Mouse (Mus musculus) kidney, embryonic 16.5 days (tissue): Measurements from ENCODE around the gene Rps11. TPM values are rescaled to one million over a fixed set of nuclear protein-coding genes. Genes with fewer than 3 reads are reported as not detected.

Source experiments
- ATAC-seq: fragments of 200-750 bp; cut with Nextera tagmentation; 2 replicates; pipeline ENCODE4 v1.8.0; 2017; ENCODE audit warnings: moderate TSS enrichment; ENCODE audit not compliant: low FRiP score, low TSS enrichment
- H3K27ac ChIP-seq: fragments of 300-500 bp; sonication (generic); 2 replicates; pipeline ENCODE4 v1.5.1; 2014; ENCODE audit warnings: low read length
- H3K27me3 ChIP-seq: fragments of 300-500 bp; sonication (generic); 2 replicates; pipeline ENCODE4 v1.6.1; 2014; ENCODE audit warnings: low read length, control low read depth, mixed read lengths; ENCODE audit not compliant: insufficient read depth
- H3K36me3 ChIP-seq: fragments of 300-500 bp; sonication (generic); 2 replicates; pipeline ENCODE4 v1.6.1; 2014; ENCODE audit warnings: low read length, control low read depth, mixed read lengths; ENCODE audit not compliant: insufficient read depth
- H3K4me1 ChIP-seq: fragments of 300-500 bp; sonication (generic); 2 replicates; pipeline ENCODE4 v1.6.1; 2014; ENCODE audit warnings: low read length, control low read depth, mixed read lengths; ENCODE audit not compliant: insufficient read depth
- H3K4me2 ChIP-seq: fragments of 300-500 bp; sonication (generic); replicated peaks from 2 replicates; pipeline ENCODE4 v1.6.1; 2014; ENCODE audit warnings: low read depth, low read length
- H3K4me3 ChIP-seq: fragments of 300-500 bp; sonication (generic); 2 replicates; pipeline ENCODE4 v1.5.1; 2014; ENCODE audit warnings: mild to moderate bottlenecking, low read length
- H3K9ac ChIP-seq: fragments of 300-500 bp; sonication (generic); replicated peaks from 2 replicates; pipeline ENCODE4 v1.6.1; 2014; ENCODE audit warnings: low read length
- H3K9me3 ChIP-seq: fragments of 300-500 bp; sonication (generic); 2 replicates; pipeline ENCODE4 v1.6.1; 2016; ENCODE audit warnings: low read length, control low read depth
- WGBS: fragments of 180-500 bp; shearing (Covaris S2); extraction: QIAGEN DNeasy Blood & Tissue Kit; methylation state at CpG from one replicate; pipeline ENCODE4 v1.1.7; 2014; 5-methylcytosine and 5-hydroxymethylcytosine counted together
- polyA plus RNA-seq: library from polyadenylated mRNA; unstranded; fragments of >200 nt; fragmentation: Nextera tagmentation; extraction: Ambion mirVana; gene quantifications from 2 replicates; pipeline ENCODE4 v1.2.1, GENCODE M21; 2015

Rps11 gene
- polyA plus RNA-seq, 1 experiment from 2014 or later: 1,408 TPM

GRCm38 (mm10) chr7:45092828-45093515 is 31.3 kb downstream of the Rps11 start:
- Histone ChIP-seq H3K4me1 (peaks cover 31% of the 10 kb centered on the region), H3K4me3 (no peak overlapping the region), H3K4me2 (no peak overlapping the region), H3K27ac (peak overlapping the region; percentile 90), H3K27me3 (no peaks in the 10 kb centered on the region), H3K9me3 (no peaks in the 10 kb centered on the region), H3K36me3 (peaks cover 13% of the 10 kb centered on the region), H3K9ac (peak overlapping the region; percentile 2; the same call in 1 of the 2 replicates)
- no peak for ATAC-seq
- 31% methylated on average over 12 of the region's 12 CpGs for WGBS

GRCm38 (mm10) chr7:45092048-45092447 is 32.2 kb downstream of the Rps11 start, which contains the start of gene Rcn3:
Rcn3 (minus strand) TSS chr7:45092221.
- Histone ChIP-seq H3K4me3 (peak within 1 kb of the TSS; percentile 67), H3K27me3 (no peaks in the 10 kb centered on the region), H3K27ac (peak within 1 kb of the TSS; percentile 90), H3K9me3 (no peaks in the 10 kb centered on the region), H3K4me1 (peaks cover 31% of the 10 kb centered on the region), H3K36me3 (peaks cover 23% of the 10 kb centered on the region), H3K4me2 (peak within 1 kb of the TSS; percentile 81), H3K9ac (peak within 1 kb of the TSS; percentile 85)
- ATAC-seq: peak; percentile 91
- WGBS: under 1% methylated on average over 16 of the region's 16 CpGs

- peaks cover 30% of the 10 kb centered on the region for H3K36me3 ChIP-seq
- H3K4me1 ChIP-seq: peaks cover 31% of the 10 kb centered on the region
- peak overlapping the region; percentile 90 for H3K27ac ChIP-seq
- peak overlapping the region; percentile 85 for H3K9ac ChIP-seq
- H3K27me3 ChIP-seq: no peaks in the 10 kb centered on the region
- H3K9me3 ChIP-seq: no peaks in the 10 kb centered on the region
- WGBS: 6% methylated on average over 35 of the region's 35 CpGs
- ATAC-seq: peak; percentile 47
- H3K4me2 ChIP-seq: peak overlapping the region; percentile 81
- H3K4me3 ChIP-seq: peak overlapping the region; percentile 67
Measured at GRCm38 (mm10) chr7:45091001-45091990, 32.9 kb downstream of the Rps11 start.

GRCm38 (mm10) chr7:45090251-45090977 is 33.8 kb downstream of the Rps11 start:
- WGBS: 76% methylated on average over 13 of the region's 13 CpGs

GRCm38 (mm10) chr7:45088597-45088996 is 35.6 kb downstream of the Rps11 start:
- Histone ChIP-seq H3K4me3 (no peak overlapping the region), H3K9ac (no peak overlapping the region), H3K9me3 (no peaks in the 10 kb centered on the region), H3K36me3 (peaks cover 55% of the 10 kb centered on the region), H3K4me1 (peaks cover 16% of the 10 kb centered on the region), H3K27me3 (no peaks in the 10 kb centered on the region), H3K27ac (no peak overlapping the region), H3K4me2 (no peak overlapping the region)
- no peak for ATAC-seq
- WGBS: 90% methylated on average over 17 of the region's 17 CpGs

More at GRCm38 (mm10) chr7:45090251-45090977, 33.8 kb downstream of the Rps11 start:
- peak overlapping the region; percentile 67 for H3K4me3 ChIP-seq
- no peak for ATAC-seq
- H3K27ac ChIP-seq: peak overlapping the region; percentile 90; the same call in 1 of the 2 replicates
- H3K9ac ChIP-seq: peak overlapping the region; percentile 85
- H3K9me3 ChIP-seq: no peaks in the 10 kb centered on the region
- H3K36me3 ChIP-seq: peaks cover 39% of the 10 kb centered on the region
- peaks cover 31% of the 10 kb centered on the region for H3K4me1 ChIP-seq
- H3K4me2 ChIP-seq: peak overlapping the region; percentile 81
- H3K27me3 ChIP-seq: no peaks in the 10 kb centered on the region

- Histone ChIP-seq H3K27me3 (no peaks in the 10 kb centered on the region), H3K9ac (no peak overlapping the region), H3K27ac (no peak overlapping the region), H3K4me1 (peaks cover 12% of the 10 kb centered on the region), H3K9me3 (no peaks in the 10 kb centered on the region), H3K4me2 (no peak overlapping the region), H3K4me3 (no peak overlapping the region), H3K36me3 (peaks cover 69% of the 10 kb centered on the region)
- no peak for ATAC-seq
- 82% methylated on average over 4 of the region's 4 CpGs for WGBS
Measured at GRCm38 (mm10) chr7:45086084-45086483, 38.2 kb downstream of the Rps11 start.

- Histone ChIP-seq H3K27me3 (no peaks in the 10 kb centered on the region), H3K27ac (no peak overlapping the region), H3K9ac (peak overlapping the region; percentile 22; the same call in 1 of the 2 replicates), H3K9me3 (no peaks in the 10 kb centered on the region), H3K4me1 (peaks cover 8% of the 10 kb centered on the region; the same call in 1 of the 2 replicates), H3K4me3 (no peak overlapping the region), H3K4me2 (no peak overlapping the region), H3K36me3 (peaks cover 61% of the 10 kb centered on the region)
- ATAC-seq: no peak
- 80% methylated on average over 22 of the region's 22 CpGs for WGBS
Measured at GRCm38 (mm10) chr7:45083300-45083890, 40.8 kb downstream of the Rps11 start.

GRCm38 (mm10) chr7:45082401-45083299 is 41.6 kb downstream of the Rps11 start:
- no peaks in the 10 kb centered on the region for H3K9me3 ChIP-seq
- H3K4me3 ChIP-seq: no peak overlapping the region
- H3K4me1 ChIP-seq: peaks cover 8% of the 10 kb centered on the region; the same call in 1 of the 2 replicates
- H3K27ac ChIP-seq: peak overlapping the region; percentile 81
- 66% methylated on average over 25 of the region's 25 CpGs for WGBS
- H3K27me3 ChIP-seq: no peaks in the 10 kb centered on the region
- peaks cover 54% of the 10 kb centered on the region for H3K36me3 ChIP-seq
- no peak overlapping the region for H3K4me2 ChIP-seq
- peak; percentile 27; the same call in 1 of the 2 replicates for ATAC-seq
- 0 out of 2 replicates have a peak overlapping the region, but pooled peaks have one; percentile 29 for H3K9ac ChIP-seq
